Mouse (Mus musculus): ENCODE measurements at regions not wholly inside any gene's neighbourhood (a gene's known extent, or its start where the extent isn't known, plus 50 kb on each side); places are given as distances from the start of the nearest gene placed in this dataset.

DNA sequence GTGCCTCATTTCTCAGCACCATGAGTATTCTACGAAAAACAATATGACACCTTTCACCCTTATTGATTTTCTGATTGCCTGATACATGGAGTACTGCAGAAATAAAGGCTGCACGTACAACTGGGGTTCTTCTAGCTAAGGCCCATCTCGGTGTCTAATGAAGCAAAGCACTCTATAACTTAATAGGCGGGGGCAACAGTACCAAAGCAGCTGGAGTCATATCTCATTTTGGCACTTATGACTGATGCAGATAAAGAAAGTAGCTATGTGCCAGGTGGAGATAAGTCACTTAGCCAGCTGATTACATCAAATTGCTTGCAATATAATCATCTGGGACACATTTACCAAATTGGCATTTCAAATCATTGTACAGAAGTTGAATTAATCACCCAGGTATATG, 73.0 kb upstream of the Lin7a start:
- no peak for DNase-seq

DNA sequence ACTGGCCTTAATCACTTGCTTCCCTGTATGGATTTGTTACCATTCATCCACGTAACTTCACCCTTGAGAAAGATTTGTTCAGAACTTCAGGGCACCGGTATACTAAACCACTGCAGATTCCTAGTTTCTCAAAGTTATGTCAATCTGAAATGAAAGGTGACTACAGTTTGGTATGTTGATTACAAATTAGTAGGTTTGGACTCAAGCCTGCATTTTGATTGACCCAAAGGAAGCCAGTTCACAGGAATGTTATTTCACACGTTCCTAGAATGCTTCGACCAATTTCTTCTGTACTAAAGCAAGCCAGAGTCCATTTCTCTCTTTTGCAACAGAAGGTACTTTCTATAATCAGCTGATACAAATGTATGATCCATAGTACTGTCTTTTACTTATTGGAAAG, 70.4 kb upstream of the Lin7a start:
- DNase-seq = peak in 1 of 2 experiments; percentile 3

DNA sequence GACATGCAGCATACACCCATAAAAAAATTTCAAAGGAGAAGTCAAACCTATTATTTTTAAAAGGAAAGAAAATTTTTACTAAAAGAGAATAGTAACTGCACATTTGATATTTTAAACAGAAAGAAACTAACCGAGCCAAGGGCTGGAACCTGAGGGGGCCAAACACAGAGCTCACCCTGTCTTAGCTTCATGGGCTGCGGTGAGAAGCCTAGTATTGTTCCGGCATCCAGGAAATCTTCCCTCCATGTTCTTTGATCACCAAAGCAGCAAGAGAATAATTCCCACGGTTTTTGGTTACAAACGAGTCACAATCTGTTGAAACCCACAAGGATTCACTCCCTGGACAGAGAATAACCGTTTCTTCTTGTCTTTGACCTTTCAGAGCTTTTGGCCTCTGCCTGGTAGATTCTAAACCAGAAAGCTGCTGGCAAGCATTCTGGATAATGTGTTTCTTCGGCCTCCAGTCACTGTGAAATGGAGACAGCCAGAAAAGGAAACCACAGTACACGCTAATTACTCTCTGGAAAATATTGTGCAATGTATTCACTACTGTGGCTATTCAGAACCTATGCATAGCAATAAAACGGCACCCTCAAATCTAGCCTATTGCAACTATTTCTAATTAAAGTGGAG, 66.3 kb upstream of the Lin7a start:
- no peak for DNase-seq

DNA sequence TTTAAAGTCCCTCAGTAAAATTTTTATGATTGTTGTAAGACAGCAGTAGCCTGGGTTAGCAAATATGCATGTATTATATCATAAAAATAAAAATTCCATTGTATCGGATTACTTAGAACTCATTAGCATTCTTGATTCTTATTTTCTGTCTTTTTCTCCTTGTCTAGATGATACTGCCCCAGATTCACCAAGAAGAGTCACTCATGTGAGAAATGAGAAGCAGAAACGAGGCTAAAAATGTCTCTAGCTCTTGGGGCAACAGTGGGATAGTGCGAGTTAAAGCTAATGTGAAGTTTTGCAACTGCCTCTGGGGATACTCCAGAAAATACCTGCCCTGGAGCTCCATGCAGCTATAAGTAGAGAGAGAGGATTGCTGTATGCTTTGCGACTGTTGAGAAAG, 61.6 kb upstream of the Lin7a start:
- no peak for DNase-seq

DNA sequence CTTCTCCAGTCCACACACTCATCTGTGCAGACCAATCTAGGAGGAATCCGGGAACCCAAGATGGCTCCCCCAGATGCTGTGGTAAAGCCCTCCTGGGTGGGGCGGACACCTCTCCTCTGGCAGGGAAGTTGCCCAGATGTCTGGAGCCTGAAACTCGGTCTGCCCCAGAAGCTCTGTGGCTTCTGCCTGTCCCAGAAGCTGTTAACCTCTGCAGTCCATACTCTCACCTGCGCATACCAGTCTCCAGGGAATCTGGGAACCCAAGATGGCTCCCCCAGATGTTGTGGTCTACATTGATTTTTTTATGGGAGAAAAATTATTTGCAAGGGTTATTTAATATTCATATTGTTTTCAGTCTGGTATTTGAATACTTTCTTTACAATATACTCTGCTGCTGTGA, 58.4 kb upstream of the Lin7a start:
- no peak for DNase-seq

DNA sequence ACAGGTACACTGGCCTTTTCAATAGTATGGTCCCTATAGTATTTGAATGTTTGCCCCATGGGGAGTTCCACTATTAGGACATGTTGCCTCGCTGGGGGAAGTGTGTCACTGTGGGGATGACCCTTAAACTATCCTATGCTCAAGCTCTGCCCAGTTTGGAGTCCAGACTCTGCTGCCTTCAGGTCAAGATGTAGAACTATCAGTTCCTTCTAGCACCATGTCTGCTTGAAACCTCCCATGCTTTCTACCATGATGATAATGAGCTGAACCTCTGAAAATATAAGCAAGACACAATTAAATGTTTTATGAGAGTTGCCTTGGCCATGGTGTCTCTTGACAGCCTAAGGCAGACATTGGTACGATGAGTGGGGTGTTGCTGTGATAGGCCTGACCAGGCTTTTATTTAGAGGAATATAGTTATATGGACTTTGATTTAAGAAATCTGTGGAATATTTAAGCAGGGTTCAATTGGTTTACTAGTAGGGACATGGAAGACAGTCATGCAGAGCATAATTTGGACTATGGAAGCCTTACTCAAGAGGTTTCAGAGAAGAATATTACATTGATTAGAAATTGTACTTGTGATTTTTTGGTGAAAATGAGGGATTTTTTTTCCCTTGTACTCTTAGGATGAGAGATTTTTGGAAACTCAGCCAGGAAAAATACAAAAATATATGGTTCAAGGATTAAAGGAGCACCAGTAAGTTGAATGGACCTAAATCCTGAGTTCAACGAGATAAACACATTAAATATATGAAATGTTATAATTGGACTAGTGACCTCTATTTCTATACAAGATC, 57.7 kb upstream of the Lin7a start:
- DNase-seq = no peak

DNA sequence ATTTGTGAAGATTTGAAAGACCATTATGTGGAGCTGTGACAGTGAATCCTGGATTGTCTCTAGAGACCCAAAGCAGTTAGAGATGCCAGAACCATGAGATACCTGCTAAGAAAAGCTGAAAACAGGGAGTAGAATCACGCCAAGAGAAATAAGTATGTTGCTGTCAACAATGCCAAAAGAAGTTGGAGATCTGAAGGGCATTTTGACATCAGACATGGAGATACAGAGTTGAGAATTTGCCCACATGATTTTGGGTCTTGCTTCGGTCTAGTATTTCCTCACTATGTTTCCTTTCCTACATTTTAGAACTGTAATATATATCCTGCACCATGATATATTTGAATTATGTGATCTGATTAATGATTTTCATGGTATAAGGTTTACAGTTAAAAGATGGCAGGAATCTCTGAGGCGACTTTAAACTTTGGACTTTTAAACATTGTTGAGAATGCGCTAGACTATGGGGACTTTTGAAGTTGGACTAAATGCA, 56.7 kb upstream of the Lin7a start:
- DNase-seq = no peak

DNA sequence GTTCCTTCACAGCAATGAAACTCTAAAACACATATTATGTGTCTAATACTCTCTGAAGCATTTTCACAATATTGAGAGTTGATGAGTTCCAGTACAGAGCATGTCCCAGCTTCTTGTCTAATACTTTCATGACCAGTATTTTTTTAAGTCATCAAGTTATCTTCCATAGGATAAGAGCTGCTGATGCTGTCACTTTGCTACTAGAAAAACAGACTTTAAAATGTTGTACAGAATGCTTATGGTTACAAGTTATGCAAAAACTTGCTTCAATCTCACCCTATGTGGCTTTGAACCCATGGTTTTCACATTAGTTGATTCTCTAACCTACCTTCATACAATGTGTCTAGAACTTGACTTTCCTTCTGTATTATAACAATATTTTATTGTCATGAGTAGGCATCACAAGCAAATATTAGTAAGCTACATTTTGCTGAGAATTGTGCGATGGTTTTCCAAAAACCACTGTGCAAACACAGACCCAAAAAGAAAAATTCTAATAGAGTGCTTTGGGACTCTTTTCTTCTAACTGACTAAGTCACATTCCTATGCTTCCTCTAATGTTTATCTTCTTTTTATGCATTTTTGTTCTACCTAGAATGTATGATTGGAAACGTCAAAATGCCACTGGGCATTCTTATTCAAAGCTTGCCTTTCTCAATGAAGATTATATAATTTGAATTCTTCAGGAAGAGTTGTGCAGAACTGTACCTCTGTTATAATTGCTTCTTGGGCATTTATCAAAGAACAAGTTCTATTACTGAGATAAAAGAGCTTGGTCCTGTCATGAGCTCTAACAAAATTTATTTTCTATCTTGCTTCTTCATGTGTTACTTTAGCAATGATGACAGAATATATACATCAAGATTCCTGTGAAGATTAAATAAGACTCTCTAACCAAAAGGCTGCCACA, 55.6 kb upstream of the Lin7a start:
- DNase-seq = no peak

DNA sequence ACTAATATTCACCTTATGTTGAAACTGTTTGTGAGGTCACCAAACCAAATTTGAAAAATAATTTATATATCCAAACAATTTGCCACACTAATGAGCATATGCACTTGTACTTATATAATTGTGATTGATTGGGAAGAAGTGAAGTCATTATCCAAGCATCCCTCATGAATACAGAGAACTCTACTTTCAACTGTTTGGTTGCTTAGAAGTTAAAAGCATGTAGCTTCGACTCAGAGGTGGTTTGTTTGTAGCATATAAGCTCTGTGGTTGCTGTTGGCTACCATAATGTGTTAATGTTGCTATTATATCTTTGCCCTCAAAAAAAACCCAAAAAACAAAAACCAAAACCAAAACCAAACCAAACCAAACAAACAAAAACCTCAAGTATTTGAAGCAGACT, 54.7 kb upstream of the Lin7a start:
- no peak for DNase-seq

DNA sequence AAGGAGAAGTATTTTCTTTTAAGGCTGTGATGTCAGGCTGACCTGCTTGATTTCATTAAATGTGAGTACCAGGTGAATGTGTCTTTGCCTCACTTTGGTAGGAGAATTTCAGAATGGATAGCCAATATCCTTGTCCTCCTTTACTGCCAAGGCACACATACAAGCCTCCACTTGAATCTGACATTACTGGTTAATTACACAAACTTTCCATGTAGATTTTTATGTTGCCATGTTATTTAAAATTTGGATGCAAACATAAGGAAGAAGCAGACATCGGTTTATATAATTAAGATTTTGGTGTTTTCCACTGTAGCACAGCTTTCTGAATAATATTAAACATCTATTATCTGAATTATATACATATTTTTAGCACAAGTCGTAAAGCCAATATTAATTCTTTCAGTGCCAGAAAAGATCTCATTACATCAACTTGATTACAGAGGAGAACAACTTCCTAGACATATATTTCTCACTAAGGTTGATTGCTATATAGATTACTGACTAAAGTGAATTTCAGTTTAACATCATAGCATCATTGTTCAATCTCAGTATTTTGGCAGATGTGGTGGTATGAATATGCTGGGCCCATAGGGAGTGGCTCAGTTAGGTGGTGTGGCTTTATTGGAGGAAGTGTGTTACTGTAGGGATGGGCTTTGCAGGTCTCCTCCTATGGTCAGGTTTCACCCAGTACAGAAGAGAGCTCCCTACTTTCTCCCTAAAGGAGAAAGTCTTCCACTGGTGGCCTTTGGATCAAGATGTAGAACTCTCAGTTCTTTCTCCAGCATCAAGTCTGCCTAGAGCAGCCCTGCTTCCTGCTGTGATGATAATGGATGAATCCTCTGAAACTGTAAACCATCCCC, 53.9 kb upstream of the Lin7a start:
- DNase-seq = no peak

DNA sequence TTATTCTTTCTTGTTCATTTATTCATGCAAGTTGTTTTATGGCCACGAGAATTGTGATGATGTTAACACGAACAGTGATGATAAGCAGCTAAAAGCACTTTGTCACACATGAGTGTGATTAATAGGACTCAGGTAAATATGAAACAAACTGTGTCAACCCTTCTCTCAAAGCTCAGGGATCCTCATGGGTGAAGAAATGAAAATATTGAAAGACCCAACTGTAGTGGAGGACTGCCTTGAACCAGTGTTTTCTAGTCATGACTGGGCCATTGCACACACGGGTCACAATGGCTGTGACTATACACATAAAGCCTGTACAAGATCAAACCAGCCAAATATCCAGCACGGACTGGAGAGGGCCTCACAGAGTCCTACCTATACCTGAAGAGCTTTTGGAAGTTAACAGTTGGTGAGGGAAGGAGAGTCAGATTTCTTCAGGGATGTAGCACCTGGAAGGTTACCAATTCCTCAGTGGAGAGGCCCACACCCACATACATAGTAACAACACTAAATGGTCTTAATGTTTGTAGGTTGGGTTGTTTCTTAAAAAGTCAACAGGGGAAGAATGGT, 52.5 kb upstream of the Lin7a start:
- DNase-seq = no peak

DNA sequence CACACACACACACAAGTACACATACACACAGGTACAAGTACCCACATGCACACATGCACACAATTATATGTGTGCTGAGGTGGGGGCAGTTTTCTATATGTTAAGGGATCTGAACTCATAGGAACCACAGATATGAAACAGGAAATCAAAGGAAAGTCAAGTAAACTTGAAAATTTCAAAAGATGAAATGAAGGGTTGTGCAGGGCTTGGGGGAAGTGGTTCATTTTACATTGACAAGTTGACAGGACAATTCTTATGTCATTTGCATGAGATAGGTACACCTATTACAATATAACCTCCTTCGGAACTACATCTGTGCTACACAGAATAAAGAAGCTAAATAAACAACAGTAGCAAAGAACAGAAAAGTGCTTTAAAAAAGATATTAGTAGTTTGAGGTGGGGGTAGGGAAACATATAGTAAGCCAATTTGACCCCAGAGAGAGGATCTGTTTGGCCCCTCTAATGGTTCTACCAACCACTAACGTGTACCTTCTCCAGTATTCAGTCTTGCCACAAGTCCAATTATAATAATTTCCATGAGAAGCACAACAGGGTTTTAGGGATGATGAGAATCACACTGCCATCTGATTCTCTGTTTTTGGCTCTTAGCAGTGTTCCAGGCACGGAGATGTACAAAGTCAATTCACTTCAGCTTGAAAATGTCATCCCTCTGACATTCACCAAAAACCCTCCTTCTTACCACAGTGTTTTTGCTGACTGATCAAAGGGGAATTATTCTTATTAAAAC, 51.7 kb upstream of the Lin7a start:
- no peak for DNase-seq

DNA sequence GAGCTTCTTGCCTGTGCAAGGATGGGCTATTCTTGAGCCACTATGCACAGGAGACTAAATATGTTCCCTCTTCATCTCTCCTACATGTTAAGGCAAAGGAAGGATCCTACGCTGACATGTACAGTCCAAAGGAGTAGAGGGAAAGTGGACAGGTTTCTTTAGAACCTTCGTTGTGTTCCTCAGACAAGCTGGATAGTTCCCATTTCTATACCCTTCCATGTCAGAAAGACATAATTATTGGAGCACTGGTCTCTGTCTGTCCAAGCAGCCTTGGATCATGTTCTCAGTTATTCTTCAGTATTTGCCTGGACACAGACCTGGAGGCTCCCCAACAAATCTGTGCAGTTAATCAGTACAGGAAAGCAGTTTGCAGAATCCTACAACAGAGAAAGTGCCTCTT, 51.0 kb upstream of the Lin7a start:
- DNase-seq = no peak

DNA sequence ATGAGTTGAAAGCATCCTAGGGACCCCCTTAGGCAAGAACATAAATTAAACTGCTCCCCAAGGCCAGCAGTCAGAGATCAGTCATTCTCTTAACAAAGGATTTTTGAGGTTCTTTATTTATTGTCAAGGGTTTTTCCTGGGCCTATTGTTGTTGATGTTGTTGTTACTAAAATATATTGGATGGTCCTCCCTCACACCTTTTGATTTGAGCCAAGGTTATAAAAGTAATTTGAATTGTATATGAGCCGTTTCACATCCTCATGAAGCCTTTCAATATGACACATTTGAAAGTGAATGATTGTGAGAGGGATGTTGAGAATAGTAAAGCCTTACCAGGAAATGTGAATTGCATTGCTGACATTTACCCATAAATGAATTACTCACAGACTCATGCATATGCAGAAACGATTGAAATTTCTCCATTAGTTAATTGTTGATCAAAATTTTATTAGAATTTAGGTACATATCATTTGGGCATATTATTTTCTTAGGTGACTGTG, 50.3 kb upstream of the Lin7a start:
- no peak for DNase-seq

Measured in kidney, postnatal 25 days (tissue).